Mouse (Mus musculus) heart, adult 2 months (tissue): ENCODE measurements at regions not wholly inside any gene's neighbourhood (a gene's known extent, or its start where the extent isn't known, plus 50 kb on each side); places are given as distances from the start of the nearest gene placed in this dataset.

ENCODE experiments used
- CTCF ChIP-seq: fragments of 200-600 bp; IDR thresholded peaks from 2 replicates; pipeline ENCODE4 v1.8.1; 2022; ENCODE audit warnings: antibody characterized with exemption, mild to moderate bottlenecking, moderate library complexity
- EP300 ChIP-seq: fragments of 200-500 bp; IDR thresholded peaks from 2 replicates; pipeline ENCODE4 v1.6.1; 2011; ENCODE audit warnings: low read depth, low read length, control low read depth; ENCODE audit not compliant: insufficient read depth
- POLR2A ChIP-seq: fragments of 200-500 bp; IDR thresholded peaks from 2 replicates; pipeline ENCODE4 v1.6.1; 2011; ENCODE audit warnings: mild to moderate bottlenecking, low read depth, low read length, control low read depth; ENCODE audit not compliant: insufficient read depth

- TF ChIP-seq POLR2A (no peak), CTCF (no peak), EP300 (no peak)
Observed at GRCm38 (mm10) chr17:66251495-66251894, 128.2 kb downstream of the Ddx11 start.
